Mouse (Mus musculus) intestine, embryonic 16.5 days (tissue): ENCODE results near the gene Samd1. TPM values are rescaled to one million over a fixed set of nuclear protein-coding genes. Genes with fewer than 3 reads are reported as not detected.

Source experiments
- ATAC-seq: fragments of 200-750 bp; cut with Nextera tagmentation; 2 replicates; pipeline ENCODE4 v1.8.0; 2017; ENCODE audit warnings: moderate TSS enrichment, moderate library complexity
- H3K27ac ChIP-seq: fragments of 300-500 bp; sonication (generic); 2 replicates; pipeline ENCODE4 v1.5.1; 2014; ENCODE audit warnings: mild to moderate bottlenecking, low read length
- H3K27me3 ChIP-seq: fragments of 300-500 bp; sonication (generic); replicated peaks from 2 replicates; pipeline ENCODE4 v1.6.1; 2014; ENCODE audit warnings: low read length, control low read depth, mixed read lengths; ENCODE audit not compliant: control insufficient read depth, insufficient read depth
- H3K36me3 ChIP-seq: fragments of 300-500 bp; sonication (generic); 2 replicates; pipeline ENCODE4 v1.6.1; 2014; ENCODE audit warnings: low read length, control low read depth; ENCODE audit not compliant: control insufficient read depth, insufficient read depth
- H3K4me1 ChIP-seq: fragments of 300-500 bp; sonication (generic); 2 replicates; pipeline ENCODE4 v1.6.1; 2014; ENCODE audit warnings: low read length, control low read depth, mixed read lengths; ENCODE audit not compliant: control insufficient read depth, insufficient read depth
- H3K4me2 ChIP-seq: fragments of 300-500 bp; sonication (generic); 2 replicates; pipeline ENCODE4 v1.6.1; 2014; ENCODE audit warnings: low read depth, low read length, control low read depth
- H3K4me3 ChIP-seq: fragments of 300-500 bp; sonication (generic); 2 replicates; pipeline ENCODE4 v1.5.1; 2014; ENCODE audit warnings: mild to moderate bottlenecking, low read length
- H3K9ac ChIP-seq: fragments of 300-500 bp; sonication (generic); 2 replicates; pipeline ENCODE4 v1.6.1; 2014; ENCODE audit warnings: low read depth, low read length
- H3K9me3 ChIP-seq: fragments of 300-500 bp; sonication (generic); 2 replicates; pipeline ENCODE4 v1.6.1; 2016; ENCODE audit warnings: low read length, control low read depth; ENCODE audit not compliant: control insufficient read depth
- WGBS: fragments of 180-500 bp; shearing (Covaris S2); extraction: QIAGEN DNeasy Blood & Tissue Kit; methylation state at CpG from one replicate; pipeline ENCODE4 v1.1.7; 2014; 5-methylcytosine and 5-hydroxymethylcytosine counted together
- polyA plus RNA-seq: library from polyadenylated mRNA; unstranded; fragments of >200 nt; fragmentation: Nextera tagmentation; extraction: Ambion mirVana; gene quantifications from 2 replicates; pipeline ENCODE4 v1.2.1, GENCODE M21; 2015

The Samd1 gene
- 5.8 and 6.0 TPM in 2 replicates for polyA plus RNA-seq

- peaks cover 19% of the 10 kb centered on the region for H3K4me1 ChIP-seq
- H3K9me3 ChIP-seq: no peaks in the 10 kb centered on the region
- H3K27me3 ChIP-seq: no peaks in the 10 kb centered on the region
- peak within 1 kb of the TSS; percentile 85 for H3K9ac ChIP-seq
- H3K36me3 ChIP-seq: no peaks in the 10 kb centered on the region
- under 1% methylated on average over 33 of the region's 112 CpGs for WGBS
- ATAC-seq: peak; percentile 7; the same call in 1 of the 2 replicates
- peak within 1 kb of the TSS; percentile 94 for H3K4me2 ChIP-seq
- peak within 1 kb of the TSS; percentile 79 for H3K4me3 ChIP-seq
- peak within 1 kb of the TSS; percentile 98 for H3K27ac ChIP-seq
Measured at GRCm38 (mm10) chr8:83997511-83998141, at the start of gene Samd1. Samd1 (plus strand) TSS chr8:83997672.

- ATAC-seq: no peak
- Histone ChIP-seq H3K4me1 (peaks cover 10% of the 10 kb centered on the region), H3K27ac (peak overlapping the region; percentile 4; the same call in 1 of the 2 replicates), H3K27me3 (no peaks in the 10 kb centered on the region), H3K9me3 (no peaks in the 10 kb centered on the region), H3K4me3 (peak overlapping the region; percentile 58), H3K9ac (peak overlapping the region; percentile 67), H3K4me2 (peak overlapping the region; percentile 47), H3K36me3 (no peaks in the 10 kb centered on the region)
- 2% methylated on average over 14 of the region's 14 CpGs for WGBS
Measured at GRCm38 (mm10) chr8:83954749-83955105, 42.7 kb upstream of the Samd1 start.

- no peaks in the 10 kb centered on the region for H3K27me3 ChIP-seq
- ATAC-seq: peak; percentile 99
- peak within 1 kb of the TSS; percentile 92 for H3K4me2 ChIP-seq
- H3K27ac ChIP-seq: peak within 1 kb of the TSS; percentile 4; the same call in 1 of the 2 replicates
- no peaks in the 10 kb centered on the region for H3K9me3 ChIP-seq
- H3K4me3 ChIP-seq: peak within 1 kb of the TSS; percentile 78
- under 1% methylated on average over 74 of the region's 75 CpGs for WGBS
- no peaks in the 10 kb centered on the region for H3K36me3 ChIP-seq
- H3K4me1 ChIP-seq: peaks cover 10% of the 10 kb centered on the region
- peak within 1 kb of the TSS; percentile 74 for H3K9ac ChIP-seq
Measured at GRCm38 (mm10) chr8:83955106-83955957, 42.1 kb upstream of the Samd1 start, which contains the start of the genes Gm10644 and Asf1b. Gm10644 (minus strand) TSS chr8:83955205. Asf1b (plus strand) TSS chr8:83955507.

GRCm38 (mm10) chr8:83955958-83956218 lies 41.6 kb upstream of the Samd1 start:
- ATAC-seq: no peak
- no peaks in the 10 kb centered on the region for H3K9me3 ChIP-seq
- 2% methylated on average over 15 of the region's 15 CpGs for WGBS
- H3K4me2 ChIP-seq: peak overlapping the region; percentile 92
- peaks cover 10% of the 10 kb centered on the region for H3K4me1 ChIP-seq
- no peaks in the 10 kb centered on the region for H3K27me3 ChIP-seq
- H3K36me3 ChIP-seq: no peaks in the 10 kb centered on the region
- no peak overlapping the region for H3K27ac ChIP-seq
- H3K9ac ChIP-seq: peak overlapping the region; percentile 74
- peak overlapping the region; percentile 78 for H3K4me3 ChIP-seq

GRCm38 (mm10) chr8:83956789-83957188 lies 40.7 kb upstream of the Samd1 start:
- H3K4me2 ChIP-seq: peak overlapping the region; percentile 92
- WGBS: 29% methylated on average over 1 of the region's 1 CpGs

GRCm38 (mm10) chr8:83964015-83964765 lies 33.3 kb upstream of the Samd1 start:
- Histone ChIP-seq H3K9ac (no peak overlapping the region), H3K4me2 (no peak overlapping the region), H3K36me3 (peaks cover 8% of the 10 kb centered on the region), H3K9me3 (no peaks in the 10 kb centered on the region), H3K4me1 (no peaks in the 10 kb centered on the region), H3K27me3 (no peaks in the 10 kb centered on the region), H3K4me3 (no peak overlapping the region), H3K27ac (no peak overlapping the region)
- no peak for ATAC-seq
- WGBS: 92% methylated on average over 5 of the region's 5 CpGs

More at GRCm38 (mm10) chr8:83956789-83957188, 40.7 kb upstream of the Samd1 start:
- Histone ChIP-seq H3K4me1 (peaks cover 10% of the 10 kb centered on the region), H3K27me3 (no peaks in the 10 kb centered on the region), H3K9ac (peak overlapping the region; percentile 74; the same call in 1 of the 2 replicates), H3K27ac (no peak overlapping the region), H3K36me3 (no peaks in the 10 kb centered on the region), H3K9me3 (no peaks in the 10 kb centered on the region), H3K4me3 (peak overlapping the region; percentile 78)
- no peak for ATAC-seq

GRCm38 (mm10) chr8:83967701-83968100 lies 29.8 kb upstream of the Samd1 start:
- Histone ChIP-seq H3K36me3 (peaks cover 10% of the 10 kb centered on the region), H3K4me1 (no peaks in the 10 kb centered on the region; the same call in 1 of the 2 replicates), H3K9ac (no peak overlapping the region), H3K27ac (no peak overlapping the region), H3K9me3 (no peaks in the 10 kb centered on the region), H3K4me2 (no peak overlapping the region), H3K4me3 (no peak overlapping the region), H3K27me3 (no peaks in the 10 kb centered on the region)
- 94% methylated on average over 7 of the region's 7 CpGs for WGBS
- no peak for ATAC-seq

- H3K9ac ChIP-seq: no peak overlapping the region
- H3K9me3 ChIP-seq: no peaks in the 10 kb centered on the region
- no peaks in the 10 kb centered on the region for H3K27me3 ChIP-seq
- H3K4me1 ChIP-seq: peaks cover 14% of the 10 kb centered on the region
- no peak for ATAC-seq
- peaks cover 10% of the 10 kb centered on the region for H3K36me3 ChIP-seq
- H3K4me2 ChIP-seq: no peak overlapping the region
- H3K4me3 ChIP-seq: no peak overlapping the region
- WGBS: 88% methylated on average over 4 of the region's 4 CpGs
- H3K27ac ChIP-seq: no peak overlapping the region
Measured at GRCm38 (mm10) chr8:83971121-83971520, 26.4 kb upstream of the Samd1 start.

GRCm38 (mm10) chr8:83971661-83972060 lies 25.8 kb upstream of the Samd1 start:
- no peak for ATAC-seq

More at GRCm38 (mm10) chr8:83971661-83972060, 25.8 kb upstream of the Samd1 start:
- Histone ChIP-seq H3K9me3 (no peaks in the 10 kb centered on the region), H3K9ac (peak overlapping the region; percentile 78; the same call in 1 of the 2 replicates), H3K4me3 (peak overlapping the region; percentile 94; the same call in 1 of the 2 replicates), H3K4me1 (peaks cover 14% of the 10 kb centered on the region), H3K27me3 (no peaks in the 10 kb centered on the region), H3K36me3 (peaks cover 10% of the 10 kb centered on the region), H3K27ac (peak overlapping the region; percentile 73), H3K4me2 (peak overlapping the region; percentile 82)
- WGBS: 82% methylated on average over 6 of the region's 6 CpGs
